Mouse (Mus musculus): ENCODE results near the gene Vps36.

- TF ChIP-seq CTCF (IDR thresholded peaks at IDR 0.05; ENCODE audit: low read depth), result no peak
- TF ChIP-seq EP300 (IDR thresholded peaks at IDR 0.05; ENCODE audit: low read depth), result no peak
These were observed 48.7 kb upstream of the Vps36 start for GRCm38 (mm10) chr8:22143764-22144491.
